Mouse (Mus musculus) limb, embryonic 11.5 days (tissue): ENCODE results near the gene Chd1l. TPM values are rescaled to one million over a fixed set of nuclear protein-coding genes. Genes with fewer than 3 reads are reported as not detected.

ENCODE experiments used
- ATAC-seq: fragments of 200-750 bp; cut with Nextera tagmentation; 2 replicates; pipeline ENCODE4 v1.8.0; 2017; ENCODE audit warnings: low read depth; ENCODE audit not compliant: insufficient number of reproducible peaks, low FRiP score, low TSS enrichment
- DNase-seq: peaks from one replicate; pipeline ENCODE4 v3.0.0-alpha.2; 2015; ENCODE audit warnings: low spot score
- H3K27ac ChIP-seq: fragments of 300-500 bp; sonication (generic); replicated peaks from 2 replicates; pipeline ENCODE4 v1.5.1; 2014; ENCODE audit warnings: low read depth, mild to moderate bottlenecking, low read length
- H3K27me3 ChIP-seq: fragments of 300-500 bp; sonication (generic); 2 replicates; pipeline ENCODE4 v1.6.1; 2014; ENCODE audit warnings: mild to moderate bottlenecking, low read length, mixed read lengths; ENCODE audit not compliant: control insufficient read depth, insufficient read depth
- H3K36me3 ChIP-seq: fragments of 300-500 bp; sonication (generic); 2 replicates; pipeline ENCODE4 v1.6.1; 2014; ENCODE audit warnings: mild to moderate bottlenecking, low read length, moderate library complexity, mixed read lengths; ENCODE audit not compliant: control insufficient read depth, insufficient read depth
- H3K4me1 ChIP-seq: fragments of 300-500 bp; sonication (generic); 2 replicates; pipeline ENCODE4 v1.6.1; 2014; ENCODE audit warnings: low read length, mixed read lengths; ENCODE audit not compliant: control insufficient read depth, insufficient read depth
- H3K4me2 ChIP-seq: fragments of 300-500 bp; sonication (generic); 2 replicates; pipeline ENCODE4 v1.6.1; 2014; ENCODE audit warnings: low read depth, mild to moderate bottlenecking, moderate library complexity; ENCODE audit not compliant: severe bottlenecking
- H3K4me3 ChIP-seq: fragments of 300-500 bp; sonication (generic); 2 replicates; pipeline ENCODE4 v1.5.1; 2014; ENCODE audit warnings: low read depth, low read length
- H3K9ac ChIP-seq: fragments of 300-500 bp; sonication (generic); 2 replicates; pipeline ENCODE4 v1.6.1; 2014; ENCODE audit warnings: mild to moderate bottlenecking, low read length
- H3K9me3 ChIP-seq: fragments of 300-500 bp; sonication (generic); 2 replicates; pipeline ENCODE4 v1.6.1; 2016; ENCODE audit warnings: low read length; ENCODE audit not compliant: control insufficient read depth
- WGBS: fragments of 180-500 bp; shearing (Covaris S2); extraction: QIAGEN DNeasy Blood & Tissue Kit; methylation state at CpG from one replicate; pipeline ENCODE4 v1.1.7; 2014; 5-methylcytosine and 5-hydroxymethylcytosine counted together
- polyA plus RNA-seq: library from polyadenylated mRNA; unstranded; fragments of >200 nt; fragmentation: Nextera tagmentation; extraction: Ambion mirVana; gene quantifications from 2 replicates; pipeline ENCODE4 v1.2.1, GENCODE M21; 2014

The Chd1l gene
- polyA plus RNA-seq, 1 experiment from 2014 or later: 21.5 TPM

GRCm38 (mm10) chr3:97628391-97629001, 18.5 kb upstream of the Chd1l start, which contains the start of gene Fmo5:
Gene Fmo5 (plus strand): TSS chr3:97628804.
- Histone ChIP-seq H3K27me3 (no peaks in the 10 kb centered on the region), H3K4me3 (peak within 1 kb of the TSS; percentile 32), H3K36me3 (no peaks in the 10 kb centered on the region), H3K4me1 (no peaks in the 10 kb centered on the region), H3K9me3 (no peaks in the 10 kb centered on the region), H3K4me2 (peak within 1 kb of the TSS; percentile 49), H3K27ac (no peak within 1 kb of the TSS), H3K9ac (peak within 1 kb of the TSS; percentile 23)
- WGBS: 4% methylated on average over 18 of the region's 18 CpGs
- ATAC-seq (0 out of 2 replicates have a peak, but pooled peaks have one; percentile 51), DNase-seq (peak; percentile 52)

- Histone ChIP-seq H3K4me2 (peak overlapping the region; percentile 49; the same call in 1 of the 2 replicates), H3K9ac (no peak overlapping the region), H3K36me3 (no peaks in the 10 kb centered on the region), H3K9me3 (no peaks in the 10 kb centered on the region), H3K4me3 (no peak overlapping the region), H3K27me3 (no peaks in the 10 kb centered on the region), H3K4me1 (no peaks in the 10 kb centered on the region), H3K27ac (no peak overlapping the region)
- ATAC-seq (no peak), DNase-seq (no peak)
- 79% methylated on average over 7 of the region's 7 CpGs for WGBS
These were observed 17.9 kb upstream of the Chd1l start for GRCm38 (mm10) chr3:97627893-97628292.

GRCm38 (mm10) chr3:97624611-97625010, 14.6 kb upstream of the Chd1l start:
- WGBS: 49% methylated on average over 2 of the region's 2 CpGs
- H3K9ac ChIP-seq: no peak overlapping the region
- no peaks in the 10 kb centered on the region for H3K9me3 ChIP-seq
- no peaks in the 10 kb centered on the region for H3K4me1 ChIP-seq
- no peak overlapping the region for H3K27ac ChIP-seq
- no peak overlapping the region for H3K4me2 ChIP-seq
- H3K4me3 ChIP-seq: no peak overlapping the region
- no peaks in the 10 kb centered on the region for H3K36me3 ChIP-seq
- DNase-seq: no peak
- H3K27me3 ChIP-seq: no peaks in the 10 kb centered on the region
- no peak for ATAC-seq

DNA sequence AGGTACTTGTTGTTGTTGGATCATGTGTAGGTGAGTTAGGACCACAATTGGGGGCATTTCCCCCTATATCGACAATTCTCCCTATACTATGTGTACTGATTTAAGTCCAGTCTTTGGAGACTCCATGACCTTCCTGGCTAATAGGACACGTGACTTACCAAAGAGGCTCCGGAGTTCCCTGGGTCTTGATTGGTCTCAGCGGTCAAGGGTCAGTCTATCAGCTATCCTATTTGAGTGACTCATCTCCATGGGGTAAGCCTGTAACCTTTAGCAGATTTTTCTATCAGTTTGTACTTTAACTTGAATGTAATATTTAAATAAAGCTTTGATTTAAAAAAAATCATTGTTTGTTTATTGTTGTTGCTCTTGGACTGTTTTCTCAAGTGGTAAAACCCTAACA, 10.7 kb upstream of the Chd1l start:
- Histone ChIP-seq H3K4me2 (no peak overlapping the region), H3K9me3 (no peaks in the 10 kb centered on the region), H3K4me1 (no peaks in the 10 kb centered on the region), H3K4me3 (no peak overlapping the region), H3K9ac (no peak overlapping the region), H3K27me3 (no peaks in the 10 kb centered on the region), H3K27ac (no peak overlapping the region), H3K36me3 (no peaks in the 10 kb centered on the region)
- DNase-seq (no peak), ATAC-seq (no peak)
- 86% methylated on average over 4 of the region's 4 CpGs for WGBS

- H3K27ac ChIP-seq: no peak overlapping the region
- no peaks in the 10 kb centered on the region for H3K27me3 ChIP-seq
- H3K36me3 ChIP-seq: no peaks in the 10 kb centered on the region
- H3K9me3 ChIP-seq: no peaks in the 10 kb centered on the region
- ATAC-seq (no peak), DNase-seq (no peak)
- no peak overlapping the region for H3K9ac ChIP-seq
- H3K4me1 ChIP-seq: no peaks in the 10 kb centered on the region
- 87% methylated on average over 8 of the region's 8 CpGs for WGBS
- H3K4me3 ChIP-seq: no peak overlapping the region
- H3K4me2 ChIP-seq: no peak overlapping the region
These were observed 7.9 kb upstream of the Chd1l start for GRCm38 (mm10) chr3:97617899-97618298.

GRCm38 (mm10) chr3:97617091-97617825, 7.3 kb upstream of the Chd1l start:
- ATAC-seq (no peak), DNase-seq (no peak)
- 93% methylated on average over 18 of the region's 19 CpGs for WGBS
- no peak overlapping the region for H3K4me3 ChIP-seq
- H3K4me2 ChIP-seq: no peak overlapping the region
- H3K9me3 ChIP-seq: no peaks in the 10 kb centered on the region
- no peaks in the 10 kb centered on the region for H3K27me3 ChIP-seq
- H3K9ac ChIP-seq: no peak overlapping the region
- H3K27ac ChIP-seq: no peak overlapping the region
- H3K4me1 ChIP-seq: no peaks in the 10 kb centered on the region
- no peaks in the 10 kb centered on the region for H3K36me3 ChIP-seq

- Histone ChIP-seq H3K27ac (no peak overlapping the region), H3K4me3 (no peak overlapping the region), H3K4me2 (no peak overlapping the region), H3K9me3 (no peaks in the 10 kb centered on the region), H3K27me3 (no peaks in the 10 kb centered on the region), H3K4me1 (no peaks in the 10 kb centered on the region), H3K9ac (no peak overlapping the region), H3K36me3 (no peaks in the 10 kb centered on the region)
- ATAC-seq (no peak), DNase-seq (no peak)
- 90% methylated on average over 4 of the region's 4 CpGs for WGBS
These were observed 5.9 kb upstream of the Chd1l start for GRCm38 (mm10) chr3:97615933-97616332.

DNA sequence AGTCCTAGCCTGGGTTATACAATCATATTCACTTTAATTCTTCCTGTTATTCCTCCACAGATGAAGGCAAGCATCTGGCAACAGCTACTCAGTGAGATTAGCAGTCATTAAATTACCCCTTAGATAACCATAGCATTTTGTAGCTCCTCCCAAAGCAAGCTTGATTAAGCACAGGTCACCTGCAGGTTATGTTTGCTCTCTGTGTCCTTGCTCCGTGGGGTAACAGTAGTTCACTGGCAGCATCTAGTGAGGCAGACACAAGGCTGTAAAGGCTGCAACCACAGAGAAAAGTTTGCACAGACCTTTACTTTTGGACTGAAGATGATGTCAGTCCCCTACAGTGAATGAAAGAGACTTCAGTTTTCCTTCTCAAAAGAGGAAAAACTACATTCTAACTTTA, 5.2 kb upstream of the Chd1l start:
- Histone ChIP-seq H3K4me3 (no peak overlapping the region), H3K27ac (no peak overlapping the region), H3K9ac (no peak overlapping the region), H3K4me1 (no peaks in the 10 kb centered on the region), H3K36me3 (no peaks in the 10 kb centered on the region), H3K4me2 (no peak overlapping the region), H3K9me3 (no peaks in the 10 kb centered on the region), H3K27me3 (no peaks in the 10 kb centered on the region)
- ATAC-seq (no peak), DNase-seq (no peak)
- 22% methylated on average over 1 of the region's 1 CpGs for WGBS
